Mouse (Mus musculus): Measurements from ENCODE around the gene Olfr214. TPM values are rescaled to one million over a fixed set of nuclear protein-coding genes. Genes with fewer than 3 reads are reported as not detected.
"Not testable (repeated sequence)": the region's sequence is repeated elsewhere in the genome, so short reads cannot be mapped to it uniquely, and the experiment has no call there.

Olfr214 gene
- polyA plus RNA-seq, 1 experiment from 2014 or later = not detected

DNA sequence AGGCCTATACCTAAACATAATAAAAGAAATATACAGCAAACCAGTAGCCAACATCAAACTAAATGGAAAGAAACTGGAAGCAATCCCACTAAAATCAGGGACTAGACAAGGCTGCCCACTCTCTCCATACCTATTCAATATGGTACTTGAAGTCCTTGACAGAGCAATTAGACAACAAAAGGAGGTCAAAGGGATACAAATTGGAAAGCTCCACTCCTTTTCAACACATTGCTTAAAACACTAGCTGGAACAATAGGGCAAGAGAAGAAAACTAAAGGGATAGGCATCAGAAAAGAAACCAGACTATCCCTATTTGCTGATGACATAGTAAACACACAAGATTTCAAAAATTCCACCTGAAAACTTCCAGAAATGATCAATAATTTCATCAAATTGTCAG is 46.9 kb downstream of the Olfr214 start:
- H3K4me1 ChIP-seq (ENCODE audit: control insufficient read depth, insufficient read depth, low read length); H3K9ac ChIP-seq (ENCODE audit: low read depth, low read length); H3K4me2 ChIP-seq (ENCODE audit: low read depth, low read length); H3K9me3 ChIP-seq (ENCODE audit: control insufficient read depth, low read length); H3K4me3 ChIP-seq (ENCODE audit: low read depth, low read length); H3K27me3 ChIP-seq (replicated peaks; ENCODE audit: control insufficient read depth, insufficient read depth, low read length); ATAC-seq (ENCODE audit: low read depth); H3K36me3 ChIP-seq (ENCODE audit: control insufficient read depth, insufficient read depth, low read length); DNase-seq (ENCODE audit: low spot score); H3K27ac ChIP-seq (replicated peaks; ENCODE audit: low read depth, low read length): not testable (repeated sequence)

GRCm38 (mm10) chr6:116607230-116607629 is 53.2 kb downstream of the Olfr214 start:
- ATAC-seq (ENCODE audit: low read depth) (no peak), DNase-seq (ENCODE audit: low spot score) (no peak)
- H3K4me3 ChIP-seq (ENCODE audit: low read depth, low read length) = no peak overlapping the region
- H3K27ac ChIP-seq (replicated peaks; ENCODE audit: low read depth, low read length) = no peak overlapping the region
- H3K9me3 ChIP-seq (ENCODE audit: control insufficient read depth, low read length) = no peaks in the 10 kb centered on the region
- H3K27me3 ChIP-seq (replicated peaks; ENCODE audit: control insufficient read depth, insufficient read depth, low read length) = no peaks in the 10 kb centered on the region
- no peaks in the 10 kb centered on the region for H3K4me1 ChIP-seq (ENCODE audit: control insufficient read depth, insufficient read depth, low read length)
- no peaks in the 10 kb centered on the region for H3K36me3 ChIP-seq (ENCODE audit: control insufficient read depth, insufficient read depth, low read length)
- no peak overlapping the region for H3K9ac ChIP-seq (ENCODE audit: low read depth, low read length)
- no peak overlapping the region for H3K4me2 ChIP-seq (ENCODE audit: low read depth, low read length)
- 48% methylated on average over 4 of the region's 4 CpGs for WGBS

Other genes with a start within 250 kb of the Olfr214 start
- gene March8, start 216.2 kb upstream of the Olfr214 start, polyA plus RNA-seq (2014; fragmentation: Nextera tagmentation; extraction: Ambion mirVana) = 31.8 and 32.1 TPM in 2 replicates
- 2.0 and 2.4 TPM in 2 replicates for gene Alox5, start 93.1 kb upstream of the Olfr214 start, polyA plus RNA-seq (2014; fragmentation: Nextera tagmentation; extraction: Ambion mirVana)
- not detected in 2 replicates for gene Olfr211, start 65.1 kb upstream of the Olfr214 start, polyA plus RNA-seq (2014; fragmentation: Nextera tagmentation; extraction: Ambion mirVana)
- not detected in 2 replicates for gene Olfr212, start 47.7 kb upstream of the Olfr214 start, polyA plus RNA-seq (2014; fragmentation: Nextera tagmentation; extraction: Ambion mirVana)
- not detected in 2 replicates for gene Olfr213, start 15.8 kb upstream of the Olfr214 start, polyA plus RNA-seq (2014; fragmentation: Nextera tagmentation; extraction: Ambion mirVana)
- 0.35 and 0.38 TPM in 2 replicates for gene Gm5580, start 3.1 kb upstream of the Olfr214 start, polyA plus RNA-seq (2014; fragmentation: Nextera tagmentation; extraction: Ambion mirVana)
- not detected in 2 replicates for gene Olfr215, start 30.0 kb downstream of the Olfr214 start, polyA plus RNA-seq (2014; fragmentation: Nextera tagmentation; extraction: Ambion mirVana)
- 131 and 154 TPM in 2 replicates for gene Zfp422, start 74.8 kb downstream of the Olfr214 start, polyA plus RNA-seq (2014; fragmentation: Nextera tagmentation; extraction: Ambion mirVana)
- gene Depp1, start 96.4 kb downstream of the Olfr214 start, polyA plus RNA-seq (2014; fragmentation: Nextera tagmentation; extraction: Ambion mirVana) = 23.7 and 27.1 TPM in 2 replicates
- gene Rassf4, start 119.7 kb downstream of the Olfr214 start, polyA plus RNA-seq (2014; fragmentation: Nextera tagmentation; extraction: Ambion mirVana) = 17.5 and 17.9 TPM in 2 replicates
- gene Tmem72, start 162.7 kb downstream of the Olfr214 start, polyA plus RNA-seq (2014; fragmentation: Nextera tagmentation; extraction: Ambion mirVana) = 0.67 and 1.0 TPM in 2 replicates

Data from embryonic facial prominence, embryonic 14.5 days (tissue).